Mouse (Mus musculus): Measurements from ENCODE around the gene Tesc. TPM values are rescaled to one million over a fixed set of nuclear protein-coding genes. Genes with fewer than 3 reads are reported as not detected.

The Tesc gene
- polyA plus RNA-seq, 1 experiment from 2014 or later, result 29.4 TPM

- peaks cover 26% of the 10 kb centered on the region for H3K36me3 ChIP-seq (ENCODE audit: insufficient read depth, low read length)
- WGBS, result 83% methylated on average over 7 of the region's 7 CpGs
- H3K4me2 ChIP-seq (ENCODE audit: low read length), result no peak overlapping the region
- H3K9ac ChIP-seq (ENCODE audit: low read depth, low read length), result no peak overlapping the region
- no peak overlapping the region for H3K27ac ChIP-seq
- DNase-seq (ENCODE audit: low spot score), result no peak
- H3K4me1 ChIP-seq (replicated peaks; ENCODE audit: insufficient read depth, low read length), result no peaks in the 10 kb centered on the region
- no peaks in the 10 kb centered on the region for H3K27me3 ChIP-seq (ENCODE audit: insufficient read depth, low read length)
- no peak for TF ChIP-seq CTCF (IDR thresholded peaks at IDR 0.05; ENCODE audit: low read depth)
- H3K4me3 ChIP-seq (replicated peaks; ENCODE audit: low read depth, low read length), result no peak overlapping the region
- no peaks in the 10 kb centered on the region for H3K9me3 ChIP-seq (replicated peaks; ENCODE audit: low read length)
- no peak for ATAC-seq (replicated peaks; ENCODE audit: low FRiP score, low read depth)
Measured at GRCm38 (mm10) chr5:118108794-118109440, 81.4 kb downstream of the Tesc start.

Other genes starting within 250 kb of the Tesc start
- gene Nos1, start 246.7 kb upstream of the Tesc start, polyA plus RNA-seq (2015; fragmentation: Nextera tagmentation; extraction: Ambion mirVana), result 0.64 and 0.82 TPM in 2 replicates
- 51.6 and 54.4 TPM in 2 replicates for gene Fbxo21, start 51.0 kb upstream of the Tesc start, polyA plus RNA-seq (2015; fragmentation: Nextera tagmentation; extraction: Ambion mirVana)
- gene Fbxw8, start 127.7 kb downstream of the Tesc start, polyA plus RNA-seq (2015; fragmentation: Nextera tagmentation; extraction: Ambion mirVana), result 23.9 and 24.7 TPM in 2 replicates
- gene Hrk, start 136.9 kb downstream of the Tesc start, polyA plus RNA-seq (2015; fragmentation: Nextera tagmentation; extraction: Ambion mirVana), result 0.03 TPM in 1 of 2 replicates, not detected in the other
- gene Rnft2, start 217.4 kb downstream of the Tesc start, polyA plus RNA-seq (2015; fragmentation: Nextera tagmentation; extraction: Ambion mirVana), result 1.6 TPM in 2 replicates
- 7.7 TPM in 2 replicates for gene 2410131K14Rik, start 217.5 kb downstream of the Tesc start, polyA plus RNA-seq (2015; fragmentation: Nextera tagmentation; extraction: Ambion mirVana)